Mouse (Mus musculus) embryonic facial prominence, embryonic 15.5 days (tissue): ENCODE data around the gene Olfr120. TPM values are rescaled to one million over a fixed set of nuclear protein-coding genes. Genes with fewer than 3 reads are reported as not detected.
"Not testable (repeated sequence)": the region's sequence is repeated elsewhere in the genome, so short reads cannot be mapped to it uniquely, and the experiment has no call there.

Experiments used
- ATAC-seq: fragments of 200-750 bp; cut with Nextera tagmentation; 2 replicates; pipeline ENCODE4 v1.8.0; 2017; ENCODE audit warnings: low read depth, moderate TSS enrichment; ENCODE audit not compliant: insufficient number of reproducible peaks, low FRiP score, low TSS enrichment
- H3K27ac ChIP-seq: fragments of 300-500 bp; sonication (generic); replicated peaks from 2 replicates; pipeline ENCODE4 v1.5.1; 2015; ENCODE audit warnings: mild to moderate bottlenecking, inconsistent platforms
- H3K27me3 ChIP-seq: fragments of 300-500 bp; sonication (generic); 2 replicates; pipeline ENCODE4 v1.6.1; 2015; ENCODE audit warnings: inconsistent platforms
- H3K36me3 ChIP-seq: fragments of 300-500 bp; sonication (generic); 2 replicates; pipeline ENCODE4 v1.6.1; 2015; ENCODE audit warnings: mild to moderate bottlenecking, inconsistent platforms
- H3K4me1 ChIP-seq: fragments of 300-500 bp; sonication (generic); 2 replicates; pipeline ENCODE4 v1.6.1; 2015; ENCODE audit warnings: inconsistent platforms
- H3K4me2 ChIP-seq: fragments of 300-500 bp; sonication (generic); replicated peaks from 2 replicates; pipeline ENCODE4 v1.6.1; 2015; ENCODE audit warnings: mild to moderate bottlenecking, inconsistent platforms
- H3K4me3 ChIP-seq: fragments of 300-500 bp; sonication (generic); replicated peaks from 2 replicates; pipeline ENCODE4 v1.5.1; 2015; ENCODE audit warnings: mild to moderate bottlenecking, inconsistent platforms
- H3K9ac ChIP-seq: fragments of 300-500 bp; sonication (generic); 2 replicates; pipeline ENCODE4 v1.6.1; 2015; ENCODE audit warnings: inconsistent platforms
- H3K9me3 ChIP-seq: fragments of 300-500 bp; sonication (generic); replicated peaks from 2 replicates; pipeline ENCODE4 v1.6.1; 2016; ENCODE audit warnings: inconsistent platforms
- WGBS: fragments of 180-500 bp; shearing (Covaris S2); methylation state at CpG from one replicate; pipeline ENCODE4 v1.1.7; 2015; 5-methylcytosine and 5-hydroxymethylcytosine counted together
- polyA plus RNA-seq: library from polyadenylated mRNA; unstranded; fragments of >200 nt; fragmentation: Nextera tagmentation; extraction: Ambion mirVana; gene quantifications from 2 replicates; pipeline ENCODE4 v1.2.1, GENCODE M21; 2015

The Olfr120 gene
- not detected in 2 replicates for polyA plus RNA-seq

GRCm38 (mm10) chr17:37721508-37721907, at the start of gene Olfr120:
Gene Olfr120, plus strand, starts transcription at chr17:37721808.
- H3K4me3 ChIP-seq, result no peak within 1 kb of the TSS
- H3K9ac ChIP-seq, result no peak within 1 kb of the TSS
- H3K4me1 ChIP-seq, result no peaks in the 10 kb centered on the region
- ATAC-seq, result no peak
- no peak within 1 kb of the TSS for H3K27ac ChIP-seq
- H3K36me3 ChIP-seq, result no peaks in the 10 kb centered on the region
- 74% methylated on average over 1 of the region's 1 CpGs for WGBS
- H3K4me2 ChIP-seq, result no peak within 1 kb of the TSS
- no peaks in the 10 kb centered on the region for H3K27me3 ChIP-seq
- no peaks in the 10 kb centered on the region for H3K9me3 ChIP-seq

- H3K27ac ChIP-seq, H3K9ac ChIP-seq, H3K4me3 ChIP-seq, H3K27me3 ChIP-seq, ATAC-seq, H3K4me1 ChIP-seq, H3K9me3 ChIP-seq, H3K36me3 ChIP-seq, H3K4me2 ChIP-seq: not testable (repeated sequence)
- WGBS, result 62% methylated on average over 1 of the region's 1 CpGs
These were observed 25.3 kb upstream of the Olfr120 start, which contains the start of gene Olfr119 for GRCm38 (mm10) chr17:37696264-37696663. Gene Olfr119, plus strand, starts transcription at chr17:37696564.

DNA sequence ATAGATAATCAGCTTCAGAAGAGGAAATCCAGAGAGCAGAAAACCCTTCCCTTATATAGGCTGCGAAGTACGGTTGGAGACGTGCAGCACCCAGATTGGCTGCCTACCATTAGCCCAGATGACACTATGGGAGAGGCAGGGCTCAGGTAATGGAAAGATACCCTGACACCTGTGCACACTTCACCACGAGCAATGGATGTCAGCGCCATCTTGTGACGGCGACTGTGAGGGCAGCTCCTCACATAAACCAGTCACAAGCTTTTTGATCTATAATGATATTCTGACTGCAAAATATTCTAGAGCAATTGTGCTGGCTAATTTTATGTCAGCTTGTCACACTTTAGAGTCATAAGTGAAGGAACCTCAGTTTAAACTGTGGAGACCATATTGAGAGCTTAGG, 16.5 kb downstream of the Olfr120 start:
- ATAC-seq, result no peak
- Histone ChIP-seq H3K27ac (no peak overlapping the region), H3K9ac (no peak overlapping the region), H3K27me3 (no peaks in the 10 kb centered on the region), H3K4me1 (no peaks in the 10 kb centered on the region), H3K4me2 (no peak overlapping the region), H3K4me3 (no peak overlapping the region), H3K9me3 (no peaks in the 10 kb centered on the region), H3K36me3 (no peaks in the 10 kb centered on the region)
- 59% methylated on average over 7 of the region's 7 CpGs for WGBS

- Histone ChIP-seq H3K27ac (no peak within 1 kb of the TSS), H3K27me3 (no peaks in the 10 kb centered on the region), H3K4me1 (no peaks in the 10 kb centered on the region), H3K9ac (no peak within 1 kb of the TSS), H3K4me3 (no peak within 1 kb of the TSS), H3K36me3 (no peaks in the 10 kb centered on the region), H3K9me3 (no peaks in the 10 kb centered on the region), H3K4me2 (no peak within 1 kb of the TSS)
- WGBS, result 82% methylated on average over 4 of the region's 4 CpGs
- no peak for ATAC-seq
These were observed 46.7 kb downstream of the Olfr120 start, which contains the start of gene Olfr122 for GRCm38 (mm10) chr17:37768307-37768706. Gene Olfr122, plus strand, starts transcription at chr17:37768607.

Other genes starting within 250 kb of the Olfr120 start
- not detected in 2 replicates for gene H2-M2, start 238.3 kb upstream of the Olfr120 start, polyA plus RNA-seq
- gene Olfr110, start 229.3 kb upstream of the Olfr120 start, polyA plus RNA-seq, result 0.16 TPM in 1 of 2 replicates, not detected in the other
- gene Olfr111, start 213.8 kb upstream of the Olfr120 start, polyA plus RNA-seq, result not detected in 2 replicates
- gene Olfr112, start 152.4 kb upstream of the Olfr120 start, polyA plus RNA-seq, result not detected in 2 replicates
- gene Olfr113, start 144.1 kb upstream of the Olfr120 start, polyA plus RNA-seq, result not detected in 2 replicates
- not detected in 2 replicates for gene Olfr114, start 129.1 kb upstream of the Olfr120 start, polyA plus RNA-seq
- gene Olfr115, start 94.7 kb upstream of the Olfr120 start, polyA plus RNA-seq, result 0.21 TPM in 1 of 2 replicates, not detected in the other
- gene Olfr116, start 94.6 kb upstream of the Olfr120 start, polyA plus RNA-seq, result 0.11 TPM in 1 of 2 replicates, not detected in the other
- gene Olfr117, start 58.0 kb upstream of the Olfr120 start, polyA plus RNA-seq, result not detected in 2 replicates
- not detected in 2 replicates for gene Olfr118, start 54.8 kb upstream of the Olfr120 start, polyA plus RNA-seq
- gene Olfr119, start 25.2 kb upstream of the Olfr120 start, polyA plus RNA-seq, result not detected in 2 replicates
- gene Olfr121, start 27.0 kb downstream of the Olfr120 start, polyA plus RNA-seq, result not detected in 2 replicates
- 0.16 TPM in 1 of 2 replicates, not detected in the other for gene Olfr122, start 46.8 kb downstream of the Olfr120 start, polyA plus RNA-seq
- not detected in 2 replicates for gene Olfr123, start 71.7 kb downstream of the Olfr120 start, polyA plus RNA-seq
- gene Olfr124, start 78.1 kb downstream of the Olfr120 start, polyA plus RNA-seq, result 0.04 and 0.09 TPM in 2 replicates
- 0.13 TPM in 1 of 2 replicates, not detected in the other for gene Olfr125, start 111.1 kb downstream of the Olfr120 start, polyA plus RNA-seq
- gene Olfr126, start 125.7 kb downstream of the Olfr120 start, polyA plus RNA-seq, result not detected in 2 replicates
- not detected in 2 replicates for gene Olfr127, start 178.6 kb downstream of the Olfr120 start, polyA plus RNA-seq
- not detected in 2 replicates for gene Olfr128, start 198.7 kb downstream of the Olfr120 start, polyA plus RNA-seq
- gene Olfr761, start 231.3 kb downstream of the Olfr120 start, polyA plus RNA-seq, result not detected in 2 replicates